Mouse (Mus musculus) kidney, adult 18-20 months (tissue): Measurements from ENCODE around the gene Crabp2.

Experiments used
- DNase-seq: peaks from one replicate; pipeline ENCODE4 v3.0.0; 2021

The Crabp2 gene

GRCm38 (mm10) chr3:87987633-87988032, 39.2 kb downstream of the Crabp2 start:
- no peak for DNase-seq

GRCm38 (mm10) chr3:87988068-87988467, 39.6 kb downstream of the Crabp2 start:
- DNase-seq: no peak

- no peak for DNase-seq
Measured at GRCm38 (mm10) chr3:87989935-87990334, 41.5 kb downstream of the Crabp2 start.

- no peak for DNase-seq
Measured at GRCm38 (mm10) chr3:87993436-87993835, 45.0 kb downstream of the Crabp2 start.

- no peak for DNase-seq
Measured at GRCm38 (mm10) chr3:87995331-87995730, 46.9 kb downstream of the Crabp2 start.

GRCm38 (mm10) chr3:87996401-87996800, 47.9 kb downstream of the Crabp2 start:
- no peak for DNase-seq

- DNase-seq: no peak
Measured at GRCm38 (mm10) chr3:87996971-87997614, 48.6 kb downstream of the Crabp2 start.

GRCm38 (mm10) chr3:87998747-87999146, 50.3 kb downstream of the Crabp2 start:
- DNase-seq: no peak

- no peak for DNase-seq
Measured at GRCm38 (mm10) chr3:87999243-87999895, 50.9 kb downstream of the Crabp2 start.

GRCm38 (mm10) chr3:88000181-88000580, 51.7 kb downstream of the Crabp2 start, which contains the start of gene Bcan:
Gene Bcan (minus strand): TSS chr3:88000230.
- DNase-seq: no peak

GRCm38 (mm10) chr3:88000816-88001595, 52.5 kb downstream of the Crabp2 start:
- DNase-seq: no peak

GRCm38 (mm10) chr3:88002291-88002976, 54.0 kb downstream of the Crabp2 start:
- DNase-seq: peak; percentile 18
